Mouse (Mus musculus): ENCODE measurements around the gene Gmds.

The Gmds gene

DNA sequence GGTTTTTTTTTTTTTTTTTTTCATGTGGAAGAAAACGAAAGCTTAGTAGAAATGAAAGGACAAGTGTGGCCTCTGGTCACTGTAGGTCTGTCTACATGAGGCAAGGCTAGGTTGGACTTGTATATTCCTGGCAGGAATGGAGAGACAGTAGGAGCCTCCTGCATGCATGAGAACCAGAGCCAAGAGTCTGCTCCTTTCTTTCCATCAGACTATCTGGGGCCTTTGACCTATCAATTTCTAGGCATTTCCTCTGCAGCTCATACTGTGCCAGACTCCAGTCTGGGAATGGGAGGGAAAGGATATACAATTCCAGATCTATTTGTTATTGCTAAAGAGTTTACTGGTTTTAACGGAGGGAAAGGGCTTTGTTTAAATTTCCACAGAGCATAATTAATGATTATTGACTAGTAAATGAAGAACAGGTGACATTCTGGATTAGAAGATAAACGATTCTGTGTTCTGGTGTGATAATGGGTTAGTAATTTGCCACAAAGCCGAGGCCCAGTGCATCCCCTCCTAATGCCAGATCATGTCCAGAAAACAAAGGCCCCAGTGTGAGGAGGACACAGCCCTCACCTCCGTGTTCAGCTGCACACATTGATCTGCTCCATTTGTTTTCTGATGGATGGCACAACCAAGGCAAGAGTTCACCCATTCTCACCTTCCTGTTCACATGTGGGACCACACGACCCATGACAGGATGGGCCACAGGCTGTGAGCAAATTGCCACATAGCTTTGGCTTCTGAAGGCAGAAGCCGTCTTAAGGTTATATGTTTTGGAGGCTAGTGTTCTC, 394.9 kb downstream of the Gmds start:
- DNase-seq: no peak

DNA sequence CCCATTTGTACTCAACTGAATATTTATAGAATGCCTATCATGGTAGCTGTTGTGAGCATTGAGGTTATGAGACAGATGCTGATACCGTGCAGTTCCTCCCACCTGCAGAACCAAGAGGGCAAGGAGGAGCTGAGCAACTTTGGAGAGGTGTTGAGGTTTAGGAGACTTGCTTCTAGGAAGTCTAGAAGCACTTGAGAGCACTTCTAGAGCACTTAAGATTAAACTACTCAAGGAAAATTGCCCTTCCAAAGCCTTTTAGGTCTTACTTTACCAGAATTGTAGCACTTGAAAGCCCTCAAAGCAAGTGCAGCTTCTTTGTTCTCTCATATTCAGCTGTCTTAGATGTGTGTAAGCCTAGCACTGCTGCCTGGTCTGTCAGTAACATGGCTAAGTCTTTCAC, 409.2 kb downstream of the Gmds start:
- DNase-seq: no peak

DNA sequence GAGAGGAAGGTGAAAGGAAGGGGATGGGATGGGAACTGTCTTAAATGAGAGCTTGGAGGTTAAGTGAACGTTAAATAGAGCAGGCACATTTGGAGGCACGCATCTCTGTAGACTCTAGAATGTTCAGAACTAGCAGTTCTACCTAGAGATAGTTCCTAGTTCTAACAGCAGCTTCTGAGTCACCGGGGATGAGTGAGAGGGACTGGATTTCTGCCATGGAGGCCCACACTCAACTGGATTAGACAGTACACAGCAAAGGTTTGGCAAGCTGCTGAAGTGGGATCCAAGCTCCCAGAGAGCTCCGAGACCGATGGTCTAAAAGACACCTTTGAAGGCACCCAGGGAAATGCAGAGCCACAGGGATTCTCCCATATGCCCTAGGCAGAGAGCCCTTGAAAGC, 411.9 kb downstream of the Gmds start:
- DNase-seq: no peak

DNA sequence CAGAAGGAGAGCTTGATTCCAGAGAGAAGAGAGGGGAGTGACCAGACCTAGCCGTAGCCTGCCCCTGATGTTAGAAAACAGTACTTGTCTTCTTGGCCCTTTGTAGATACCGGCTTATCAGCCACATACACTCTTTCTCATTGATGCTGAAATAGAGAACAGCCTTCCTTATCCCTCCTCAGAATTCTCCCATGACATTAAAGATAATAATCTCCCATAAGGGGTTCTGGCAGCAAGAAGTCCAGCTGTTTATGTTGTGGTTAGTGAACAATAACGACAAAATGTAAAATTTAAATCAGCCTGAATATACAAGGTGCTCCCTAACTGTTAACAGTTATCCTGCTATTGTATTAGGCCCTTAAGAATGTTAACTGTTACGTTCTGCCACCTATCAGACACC, 414.0 kb downstream of the Gmds start:
- no peak for DNase-seq

DNA sequence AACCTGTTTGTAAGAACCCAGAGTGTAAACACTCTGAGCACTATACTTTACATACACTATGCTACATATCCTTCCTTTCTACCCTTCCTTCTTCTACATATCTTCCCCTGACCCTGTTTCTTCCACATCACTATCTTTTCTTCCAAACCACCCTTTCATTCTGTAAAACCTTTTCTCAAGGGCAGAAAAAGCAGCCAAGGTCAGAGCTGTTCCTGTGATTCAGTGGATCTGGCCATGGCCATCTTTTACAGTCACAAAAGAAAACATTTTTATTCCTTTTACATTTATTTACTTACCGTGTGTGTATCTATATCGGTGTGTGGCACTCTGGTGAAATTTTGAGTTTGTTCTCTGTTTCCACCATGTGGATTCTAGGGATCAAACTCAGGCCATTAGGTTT, 418.8 kb downstream of the Gmds start:
- DNase-seq: no peak

DNA sequence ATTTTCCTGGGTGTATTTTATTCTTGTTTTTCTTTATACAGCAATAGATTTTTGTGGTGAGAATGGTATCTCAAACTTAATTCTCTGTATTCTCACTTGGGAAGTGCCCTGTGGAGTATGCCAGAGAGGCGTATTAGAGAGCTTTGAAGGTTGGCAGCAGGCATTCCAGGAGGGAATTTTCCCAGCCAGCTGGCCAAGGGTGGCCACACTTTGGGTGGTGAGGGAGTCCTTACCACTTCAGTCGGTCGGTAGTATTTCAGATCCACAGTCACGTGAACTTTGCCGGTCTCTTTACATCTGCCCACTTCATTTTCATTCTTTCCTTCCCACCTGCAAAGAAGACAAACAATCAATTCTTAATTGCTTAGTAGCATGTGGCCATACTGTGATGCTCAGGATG, 421.2 kb downstream of the Gmds start:
- DNase-seq: no peak

DNA sequence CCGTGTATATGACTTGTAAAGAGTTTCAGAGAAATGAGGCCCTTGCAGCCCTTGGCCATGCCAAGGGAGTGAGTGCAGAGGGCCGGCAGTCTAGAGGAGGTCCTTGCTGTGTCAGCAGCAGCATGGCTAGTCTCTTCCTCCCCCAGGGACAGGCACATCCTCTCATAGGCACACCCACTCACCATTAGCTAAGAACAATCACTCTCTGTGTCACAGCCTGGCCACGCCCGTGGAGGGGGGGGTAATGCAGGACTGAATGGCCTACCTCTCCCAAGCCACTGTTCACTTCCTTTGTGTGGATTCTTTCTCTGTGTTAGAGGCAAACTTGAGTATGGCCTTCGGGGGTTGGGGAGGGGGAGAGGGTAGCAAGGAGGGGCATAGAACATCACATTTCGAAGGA, 422.8 kb downstream of the Gmds start:
- peak in 1 of 2 experiments; percentile 33 for DNase-seq

DNA sequence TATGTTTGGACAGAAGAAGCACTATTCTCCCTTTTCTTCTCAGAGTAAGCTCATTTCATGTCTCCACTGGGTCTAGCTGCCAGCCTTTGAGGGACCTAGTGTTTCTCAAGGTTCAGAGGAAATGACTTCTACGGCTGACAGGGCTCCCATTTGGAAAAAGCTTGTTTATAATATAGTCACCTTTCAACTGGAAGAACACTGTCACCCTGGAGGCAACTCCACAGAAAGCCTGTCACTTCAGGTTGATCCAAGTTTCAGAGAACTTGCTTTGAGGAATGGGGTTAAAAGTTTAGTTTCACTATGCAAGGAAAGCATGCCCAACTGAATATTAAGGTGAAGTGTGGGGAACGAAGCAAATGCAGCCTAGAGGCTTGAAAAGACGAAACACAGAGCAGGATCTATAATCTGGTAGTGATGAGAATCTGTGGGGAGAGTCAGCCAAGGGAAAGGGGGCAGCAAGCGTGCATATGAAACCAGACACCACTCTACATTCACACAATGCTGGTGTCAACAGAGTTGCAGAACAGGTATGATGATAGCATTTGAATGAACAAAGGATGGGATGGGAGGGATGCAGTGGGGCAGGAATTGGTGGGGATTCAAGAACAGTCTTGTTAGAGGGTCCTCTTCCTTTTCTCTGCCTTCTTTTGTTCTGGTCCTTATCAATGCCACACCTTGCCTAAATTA, 423.5 kb downstream of the Gmds start:
- no peak for DNase-seq

DNA sequence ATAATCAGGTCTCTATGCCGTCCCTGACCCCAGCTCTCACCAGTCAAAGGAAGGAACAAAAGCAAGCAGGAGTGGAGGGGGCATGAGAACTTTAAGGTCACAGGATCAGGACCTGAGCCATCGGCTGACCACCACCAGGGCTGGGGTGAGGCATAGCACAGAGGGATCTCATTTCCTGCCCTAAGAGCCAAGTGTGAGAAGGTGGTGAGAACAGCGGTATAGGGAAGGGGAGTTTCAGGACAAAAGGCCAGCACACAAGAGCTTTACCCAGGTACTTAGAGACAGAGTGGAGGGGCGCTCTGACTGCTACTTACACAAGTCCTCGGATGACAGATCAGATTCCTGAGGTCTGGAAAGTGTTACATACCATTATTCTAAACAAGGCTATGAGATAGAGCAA, 426.6 kb downstream of the Gmds start:
- no peak for DNase-seq

DNA sequence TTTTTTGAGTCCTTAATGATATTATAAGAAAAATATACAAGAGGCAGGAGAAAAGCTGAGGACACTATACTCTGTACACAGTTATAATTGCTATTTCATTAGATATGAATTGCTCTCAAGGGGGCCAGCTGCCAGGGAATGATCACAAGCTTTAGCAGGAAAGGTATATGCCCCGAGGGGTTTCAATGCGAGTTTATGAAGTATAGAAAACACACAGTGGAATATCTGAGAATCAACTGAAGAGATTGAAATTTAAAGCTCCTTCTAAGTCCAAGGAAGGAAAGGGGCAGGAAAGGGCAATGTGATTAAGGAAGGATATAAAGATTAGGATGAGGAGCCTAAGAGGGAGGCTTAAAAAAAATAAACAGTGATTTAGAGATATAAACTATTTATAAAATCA, 427.2 kb downstream of the Gmds start:
- DNase-seq: no peak

DNA sequence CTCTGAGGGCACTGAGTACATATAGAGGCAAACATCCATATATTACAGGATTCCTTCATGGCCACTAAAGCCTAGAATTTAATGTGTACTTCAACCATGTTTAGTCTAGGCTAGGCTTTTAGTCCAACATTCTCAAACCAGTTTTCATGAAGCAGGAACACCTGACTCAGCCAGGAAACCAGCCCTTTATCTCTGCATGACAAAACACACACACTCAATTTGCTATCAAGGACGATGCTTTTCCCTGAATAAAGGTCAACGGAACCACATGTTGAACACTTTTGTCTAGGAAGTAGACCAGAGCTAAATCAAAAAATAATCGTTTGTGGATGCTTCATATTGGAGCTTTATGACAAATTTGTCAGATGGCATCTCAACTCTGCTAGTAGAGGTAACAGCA, 429.5 kb downstream of the Gmds start:
- no peak for DNase-seq

DNA sequence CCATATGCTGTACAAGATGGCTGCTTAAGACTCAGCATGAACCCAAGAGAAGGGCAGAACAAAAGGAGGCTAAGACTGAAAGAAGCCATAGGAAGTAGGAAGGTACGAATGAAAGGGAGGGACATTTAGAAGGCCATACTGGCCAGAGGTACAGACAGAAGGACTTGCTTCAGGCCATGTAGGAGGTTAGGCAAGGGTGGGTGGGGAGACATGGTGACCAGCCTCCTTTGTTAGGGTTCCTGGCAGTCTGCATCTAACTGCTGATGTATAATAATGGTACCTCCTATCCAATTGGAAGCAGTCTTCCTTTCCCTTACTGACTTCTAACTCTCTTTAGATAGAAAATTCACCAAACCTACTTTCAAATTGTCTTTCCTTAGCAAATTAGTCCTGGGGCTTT, 432.0 kb downstream of the Gmds start:
- DNase-seq: no peak

DNA sequence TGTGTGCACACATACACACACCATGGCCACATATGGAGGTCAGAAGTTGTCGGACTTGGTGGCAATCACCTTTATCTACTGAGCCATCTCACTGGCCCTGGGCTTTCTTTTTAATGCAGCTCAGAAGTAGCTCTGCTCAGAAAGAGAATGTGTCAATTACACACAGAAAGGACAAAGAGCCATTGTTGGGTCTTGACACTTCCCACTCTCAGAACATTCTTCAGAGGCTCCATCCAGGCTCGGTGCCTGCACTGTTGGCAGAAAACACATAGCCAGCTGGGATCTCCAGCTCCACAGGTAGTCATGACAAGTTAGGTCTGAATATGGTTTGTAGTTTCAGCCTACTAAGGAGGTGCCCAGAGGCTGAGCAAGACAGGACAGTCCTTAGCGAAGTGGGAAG, 438.3 kb downstream of the Gmds start:
- no peak for DNase-seq

DNA sequence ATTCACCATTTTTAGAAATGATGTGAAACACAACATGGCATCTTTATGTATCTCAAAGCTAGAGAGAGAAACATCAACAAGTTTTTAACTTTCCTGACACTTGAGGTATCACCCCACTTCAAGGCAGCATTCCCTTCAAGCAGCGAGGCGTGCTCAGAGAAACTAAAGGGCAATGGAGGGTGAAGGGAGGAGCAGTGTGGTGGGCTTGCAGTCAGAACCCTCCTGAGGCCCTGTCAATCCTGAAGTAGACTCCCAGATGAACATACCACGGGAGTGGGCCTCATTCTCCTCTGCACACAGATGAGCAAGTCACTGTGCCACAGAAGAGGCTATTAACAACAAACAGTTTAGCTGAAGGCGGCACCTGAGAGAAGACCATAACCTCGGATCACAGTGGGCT, 439.1 kb downstream of the Gmds start:
- DNase-seq: no peak

DNA sequence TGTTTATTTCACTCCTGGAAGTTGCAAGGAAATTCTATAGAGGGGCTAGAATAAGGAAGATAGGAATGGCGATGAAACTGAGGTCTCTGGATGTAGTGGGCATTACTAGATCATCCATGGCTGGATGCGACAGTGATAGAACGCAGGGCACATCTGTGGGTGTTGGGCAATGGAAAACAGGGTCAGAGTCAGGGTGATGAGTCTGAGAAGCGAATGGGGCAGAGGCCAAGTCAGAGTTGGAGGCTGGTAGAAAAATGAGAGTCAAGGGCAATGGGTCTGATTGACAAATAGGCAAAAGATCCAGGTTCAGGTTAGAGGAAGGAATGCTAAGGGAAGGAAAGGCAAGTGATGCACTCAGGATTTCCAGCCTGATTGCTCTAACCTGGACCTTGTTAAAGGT, 441.0 kb downstream of the Gmds start:
- no peak for DNase-seq

DNA sequence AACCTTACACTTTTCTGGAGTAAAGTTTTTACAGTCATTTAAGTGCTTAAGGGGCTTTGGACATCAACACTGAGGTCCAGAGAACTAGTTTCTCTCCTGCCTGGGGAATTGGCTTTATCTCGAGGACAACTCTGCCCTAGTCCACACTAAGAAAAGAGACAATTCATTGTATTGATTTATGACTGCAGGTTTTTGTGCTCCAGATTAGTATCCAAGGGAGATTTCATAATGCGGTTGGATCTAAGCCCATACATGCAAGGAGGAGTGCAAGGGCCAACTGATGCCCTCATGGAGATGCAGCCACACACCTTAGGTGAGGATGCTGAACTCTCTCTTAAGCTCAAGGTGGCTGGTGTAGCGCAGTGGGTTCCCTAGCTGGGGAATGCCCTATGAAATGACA, 444.0 kb downstream of the Gmds start:
- no peak for DNase-seq

DNA sequence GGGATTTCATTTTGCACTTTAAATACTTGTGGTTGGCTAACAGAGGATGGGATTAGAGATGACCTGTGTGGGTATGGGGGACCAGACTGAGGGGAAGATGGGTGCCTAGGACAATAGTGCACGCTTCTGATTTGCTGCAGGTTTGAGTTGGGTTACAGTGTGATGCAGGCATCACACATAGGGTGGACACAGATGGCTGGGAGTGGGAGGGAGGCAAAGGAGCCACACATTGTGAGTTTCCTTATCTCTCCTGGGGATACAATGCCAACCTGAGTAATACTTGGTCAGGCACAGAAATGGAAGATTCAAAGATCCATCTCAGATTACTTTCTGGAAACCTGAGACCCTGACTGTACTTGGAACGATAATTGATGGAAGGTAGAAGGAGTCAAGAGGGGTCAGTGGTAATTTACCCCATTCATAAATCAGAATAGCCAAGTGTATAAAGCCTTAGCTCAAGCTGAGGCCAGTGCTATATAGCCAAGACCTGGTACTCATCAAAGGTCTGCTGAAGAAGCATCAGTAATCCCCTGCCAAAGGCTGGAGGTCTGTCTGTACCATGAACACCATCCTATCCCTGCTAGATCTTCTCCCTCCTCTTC, 445.5 kb downstream of the Gmds start:
- no peak for DNase-seq

DNA sequence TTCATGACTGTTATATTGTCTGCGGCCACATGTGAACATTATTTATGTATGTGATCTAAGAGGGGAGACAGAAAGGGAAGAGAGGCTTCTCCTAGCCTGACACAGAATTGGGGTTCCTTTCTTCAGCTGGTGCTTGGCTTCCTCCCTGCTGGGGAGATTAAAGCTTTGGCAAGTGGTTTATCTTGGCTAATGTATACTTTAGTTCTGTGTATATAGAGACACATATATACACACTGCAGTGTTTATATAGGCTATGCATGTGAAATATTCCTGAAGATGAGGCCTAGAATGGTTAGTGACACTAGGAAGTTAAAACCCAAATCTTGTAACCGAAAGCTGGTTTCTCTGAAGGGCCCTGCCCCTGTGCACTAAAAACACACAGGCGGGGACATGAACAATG, 450.0 kb downstream of the Gmds start:
- DNase-seq: no peak

DNA sequence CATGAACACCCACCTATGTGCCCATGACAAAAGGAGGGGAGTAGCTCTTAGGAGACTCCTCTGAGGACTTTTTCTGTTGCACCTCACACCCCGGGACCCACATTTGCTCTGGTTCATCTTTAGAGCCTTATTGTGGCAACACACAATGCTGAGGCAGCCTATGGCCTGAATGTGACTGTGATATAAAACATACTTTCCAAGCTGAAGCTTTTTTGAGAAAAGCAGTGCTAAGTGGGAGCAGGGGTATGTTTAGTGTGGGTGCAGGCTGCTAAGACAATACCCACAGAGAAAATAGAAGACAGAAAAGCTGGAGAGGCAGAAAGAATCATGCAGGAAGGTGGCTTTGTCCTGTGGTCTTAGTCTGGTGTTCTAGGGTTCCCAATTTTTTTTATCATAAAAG, 452.8 kb downstream of the Gmds start:
- DNase-seq: no peak

DNA sequence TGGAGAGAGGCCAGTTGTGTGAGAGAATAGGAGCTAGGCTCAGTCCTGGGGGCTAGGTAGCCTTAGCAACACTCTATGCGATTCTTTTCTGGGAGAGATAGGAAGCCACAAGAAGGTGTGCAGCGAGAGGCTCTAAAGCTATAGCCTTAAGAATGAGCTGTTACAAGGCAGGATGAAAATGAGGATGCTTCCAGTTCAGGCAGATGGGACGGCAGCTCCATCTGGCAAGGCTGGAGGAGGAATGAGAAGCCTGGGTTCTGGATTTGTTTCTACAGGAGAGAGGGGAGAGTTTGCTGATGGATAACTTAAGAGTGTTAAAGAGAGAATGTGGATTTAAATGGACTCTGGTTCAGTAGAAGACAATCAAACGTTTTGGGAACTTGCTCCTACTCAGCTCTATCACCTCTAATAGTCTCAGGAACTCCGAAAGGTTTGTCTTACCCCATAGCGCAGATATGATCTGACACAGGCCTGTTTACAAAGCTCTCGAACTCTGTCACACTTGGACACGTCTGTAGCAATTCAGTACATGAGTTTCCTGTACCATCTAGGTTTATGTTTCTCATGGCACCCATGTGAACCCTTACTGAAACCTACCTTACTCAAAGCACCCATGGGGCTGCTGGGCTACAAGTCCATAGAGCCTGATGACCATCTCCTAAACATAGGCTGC, 459.6 kb downstream of the Gmds start:
- DNase-seq: no peak

DNA sequence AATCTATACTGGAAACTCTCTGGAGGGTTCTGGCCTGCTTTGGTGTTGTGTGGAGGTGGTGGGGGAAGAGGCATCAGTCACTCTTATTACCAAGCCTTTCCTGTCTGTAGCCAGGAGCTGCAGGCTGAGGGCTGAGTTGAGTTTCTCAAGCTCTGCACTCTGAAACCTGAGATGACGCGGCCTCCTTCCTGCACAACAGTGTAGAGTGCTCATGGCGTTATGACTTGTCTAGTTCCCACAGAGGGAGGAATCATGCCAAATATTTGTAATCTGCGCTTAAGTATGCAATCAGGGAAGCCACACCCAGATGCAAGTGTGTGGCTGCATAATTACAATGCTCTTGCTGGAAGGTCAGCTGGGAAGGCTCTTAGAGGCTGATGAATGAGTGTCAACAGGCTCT, 461.5 kb downstream of the Gmds start:
- DNase-seq: peak; percentile 11 to 31

DNA sequence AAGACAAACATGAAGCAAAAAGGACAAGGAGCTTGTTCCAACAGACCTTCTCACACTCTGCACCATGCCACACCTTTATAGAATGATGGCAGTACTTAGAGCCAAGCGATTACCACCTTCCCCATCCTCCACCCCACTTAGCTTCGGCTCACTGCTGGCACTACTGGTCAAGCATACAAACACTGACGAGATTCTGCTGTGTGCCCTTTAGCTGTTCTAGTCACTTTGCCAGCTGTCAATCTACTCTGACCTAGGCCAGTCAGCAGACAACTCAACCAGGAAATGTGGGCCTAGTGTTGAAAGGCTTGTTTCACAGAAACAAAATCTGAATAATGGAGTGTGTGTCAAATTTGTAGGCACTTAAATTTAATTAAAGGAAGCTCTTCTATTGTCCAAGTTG, 464.1 kb downstream of the Gmds start:
- no peak for DNase-seq

DNA sequence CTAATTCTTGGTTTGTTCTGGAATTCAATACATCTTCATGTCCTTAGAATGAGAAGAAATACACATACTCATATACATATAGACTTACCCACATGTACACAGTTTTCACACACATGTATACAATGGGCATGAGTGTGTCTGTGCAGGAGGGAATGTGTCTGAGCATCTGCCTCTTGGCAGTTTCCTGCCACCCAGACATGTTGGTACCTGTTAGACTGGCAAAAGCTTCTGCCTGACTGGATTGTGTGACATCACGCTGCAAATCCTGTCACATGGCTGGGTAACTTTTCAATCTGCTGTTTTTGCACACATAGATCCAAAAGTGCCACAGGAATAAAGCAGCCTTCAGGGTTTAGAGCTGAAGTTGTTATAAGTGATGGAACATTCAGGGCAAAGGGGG, 465.3 kb downstream of the Gmds start:
- no peak for DNase-seq

DNA sequence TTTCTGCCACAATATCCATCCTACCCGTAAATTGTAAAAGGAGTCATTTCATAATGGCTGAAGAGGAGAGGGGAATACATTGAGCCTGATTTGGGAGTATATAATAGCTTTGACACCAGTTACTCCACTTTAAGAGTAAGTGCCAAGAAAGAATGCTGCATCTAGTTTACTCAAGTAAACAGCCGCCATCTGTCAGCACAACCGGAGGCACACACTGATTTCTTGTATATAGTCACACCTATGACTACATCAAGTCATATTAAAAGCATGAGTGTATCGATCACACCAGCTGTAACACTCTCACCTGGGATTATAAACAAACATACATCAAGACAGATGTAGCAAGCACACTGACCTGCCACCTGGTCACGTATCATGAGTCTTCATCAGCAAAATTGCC, 473.8 kb downstream of the Gmds start:
- no peak for DNase-seq
